Mouse (Mus musculus): ENCODE measurements around the gene Trim42. TPM values are rescaled to one million over a fixed set of nuclear protein-coding genes. Genes with fewer than 3 reads are reported as not detected.

Trim42 gene
- total and polyA plus RNA-seq, 3 experiments, result not detected

GRCm38 (mm10) chr9:97307705-97308485, 61.9 kb downstream of the Trim42 start:
- H3K4me3 ChIP-seq (ENCODE audit: control insufficient read depth in 1 of 2, insufficient read depth in 1 of 2, low read depth in 2 of 2, low read length in 2 of 2), result no peak overlapping the region
- H3K36me3 ChIP-seq (ENCODE audit: control insufficient read depth in 1 of 2, insufficient read depth in 2 of 2, low read length in 2 of 2), result no peaks in the 10 kb centered on the region
- TF ChIP-seq E2F4 (IDR thresholded peaks at IDR 0.05; ENCODE audit: borderline replicate concordance, low read depth, low read length) (no peak), MAX (IDR thresholded peaks at IDR 0.05; ENCODE audit: low read length) (no peak), MXI1 (IDR thresholded peaks at IDR 0.05; ENCODE audit: low read depth, low read length) (no peak), CTCF (IDR thresholded peaks at IDR 0.05 in 2 of 3, conservative IDR thresholded peaks at IDR 0.05 in 1 of 3; ENCODE audit: control insufficient read depth in 1 of 3, insufficient read depth in 1 of 3, low read depth in 2 of 3, low read length in 3 of 3, poor library complexity in 1 of 3, severe bottlenecking in 1 of 3) (no peak)
- H3K9me3 ChIP-seq (replicated peaks; ENCODE audit: insufficient read depth, low read length), result no peaks in the 10 kb centered on the region
- no peaks in the 10 kb centered on the region for H3K4me1 ChIP-seq (ENCODE audit: control insufficient read depth in 1 of 2, insufficient read depth in 2 of 2, low read length in 2 of 2)
- no peak for DNase-seq (ENCODE audit: low read depth, low spot score)
- H3K79me2 ChIP-seq (ENCODE audit: control insufficient read depth, insufficient read depth, low read length, poor library complexity), result no peaks in the 10 kb centered on the region
- no peak overlapping the region for H3K9ac ChIP-seq (ENCODE audit: control insufficient read depth, low read depth, low read length, poor library complexity, severe bottlenecking)
- H3K27ac ChIP-seq (ENCODE audit: control insufficient read depth, low read depth, low read length), result no peak overlapping the region
- H3K27me3 ChIP-seq (ENCODE audit: control insufficient read depth in 1 of 2, insufficient read depth in 2 of 2, low read length in 2 of 2), result no peaks in the 10 kb centered on the region

Measured in MEL (cell line).